Mouse (Mus musculus) small intestine, adult 2 months (tissue): ENCODE measurements around the gene Mtcl1. TPM values are rescaled to one million over a fixed set of nuclear protein-coding genes. Genes with fewer than 3 reads are reported as not detected.
A peak's percentile ranks its signal among the peaks of the same experiment; 100 is the strongest.

Experiments used
- H3K27ac ChIP-seq: fragments of 200-500 bp; 2 replicates; pipeline ENCODE4 v1.5.1; 2012; ENCODE audit warnings: low read depth, low read length, control low read depth, inconsistent platforms; ENCODE audit not compliant: insufficient read depth
- H3K27me3 ChIP-seq: fragments of 200-500 bp; 2 replicates; pipeline ENCODE4 v1.6.1; 2012; ENCODE audit warnings: mild to moderate bottlenecking, moderate library complexity, low read length, inconsistent platforms; ENCODE audit not compliant: control insufficient read depth, insufficient read depth
- H3K36me3 ChIP-seq: fragments of 200-500 bp; 2 replicates; pipeline ENCODE4 v1.6.1; 2012; ENCODE audit warnings: mild to moderate bottlenecking, low read length, control low read depth, inconsistent platforms; ENCODE audit not compliant: control insufficient read depth, insufficient read depth
- H3K4me1 ChIP-seq: fragments of 200-500 bp; 2 replicates; pipeline ENCODE4 v1.6.1; 2012; ENCODE audit warnings: low read length, inconsistent platforms, mixed read lengths; ENCODE audit not compliant: control insufficient read depth, insufficient read depth, insufficient read length
- H3K4me3 ChIP-seq: fragments of 200-500 bp; 2 replicates; pipeline ENCODE4 v1.5.1; 2012; ENCODE audit warnings: low read depth, mild to moderate bottlenecking, control low read depth, inconsistent platforms, low read length, moderate library complexity
- CTCF ChIP-seq: fragments of 200-500 bp; IDR thresholded peaks from 2 replicates; pipeline ENCODE4 v1.5.1; 2012; ENCODE audit warnings: low read depth, mild to moderate bottlenecking, control low read depth, inconsistent platforms, low read length, moderate library complexity, mixed read lengths; ENCODE audit not compliant: insufficient replicate concordance, insufficient read length; ENCODE audit errors: extremely low read depth
- POLR2A ChIP-seq: fragments of 200-500 bp; IDR thresholded peaks from 2 replicates; pipeline ENCODE4 v1.6.1; 2012; ENCODE audit warnings: low read depth, mild to moderate bottlenecking, control low read depth, inconsistent platforms, low read length, moderate library complexity
- WGBS: fragments of 180-500 bp; shearing (Covaris S2); methylation state at CpG from one replicate; pipeline ENCODE4 v1.1.7; 2018; 5-methylcytosine and 5-hydroxymethylcytosine counted together
- polyA plus RNA-seq: library from polyadenylated mRNA; depleted of rRNA; stranded (reverse); fragments of >200 nt; gene quantifications from 2 replicates; pipeline ENCODE4 v1.2.3, GENCODE M21; 2012

The Mtcl1 gene
- polyA plus RNA-seq, 1 experiment = 1.8 TPM

DNA sequence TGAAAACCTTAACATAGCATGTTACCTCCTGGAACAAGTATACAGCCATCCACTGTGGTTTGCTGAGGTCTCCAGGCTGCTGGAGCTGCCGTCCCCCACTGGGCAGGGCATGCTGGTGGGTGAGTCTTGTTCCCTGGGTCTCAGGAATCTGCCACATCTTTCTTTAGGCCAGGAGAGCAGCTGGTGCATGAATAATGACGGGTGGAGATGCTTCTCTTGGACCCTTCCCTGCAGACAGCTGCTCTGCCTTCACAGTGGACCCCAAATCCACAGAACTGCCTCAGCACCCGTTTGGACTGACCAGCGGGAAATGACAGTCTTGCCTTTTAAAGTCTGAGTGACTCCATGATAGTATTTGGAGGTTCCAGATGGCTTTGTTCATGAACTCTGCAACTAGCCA is 114.7 kb downstream of the Mtcl1 start:
- no peaks in the 10 kb centered on the region for H3K36me3 ChIP-seq
- no peak overlapping the region for H3K27ac ChIP-seq
- H3K4me1 ChIP-seq = no peaks in the 10 kb centered on the region
- H3K4me3 ChIP-seq = no peak overlapping the region
- TF ChIP-seq POLR2A = no peak
- TF ChIP-seq CTCF = no peak
- WGBS = 72% methylated on average over 4 of the region's 4 CpGs
- no peaks in the 10 kb centered on the region for H3K27me3 ChIP-seq

DNA sequence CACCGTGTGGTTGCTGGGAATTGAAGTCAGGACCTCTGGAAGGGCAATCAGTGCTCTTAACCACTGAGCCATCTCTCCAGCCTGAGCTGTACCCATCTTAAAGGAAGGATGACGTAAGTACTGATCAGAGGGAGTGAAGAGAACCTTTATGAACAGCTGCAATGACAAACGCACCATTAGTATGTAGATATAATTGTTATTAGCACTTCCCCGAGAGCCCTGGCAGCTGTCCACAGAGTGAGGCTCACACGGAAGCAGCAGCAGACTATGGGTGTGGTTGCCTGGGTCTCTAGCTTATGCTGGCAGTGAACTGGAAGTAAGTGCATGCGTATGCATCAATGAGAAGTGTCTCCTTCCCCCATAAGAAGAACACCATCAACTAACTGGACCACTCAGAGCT is 118.3 kb downstream of the Mtcl1 start:
- TF ChIP-seq CTCF = no peak
- no peak for TF ChIP-seq POLR2A
- Histone ChIP-seq H3K4me1 (no peaks in the 10 kb centered on the region), H3K4me3 (no peak overlapping the region), H3K27me3 (no peaks in the 10 kb centered on the region), H3K27ac (no peak overlapping the region), H3K36me3 (no peaks in the 10 kb centered on the region)
- WGBS = 22% methylated on average over 6 of the region's 6 CpGs

DNA sequence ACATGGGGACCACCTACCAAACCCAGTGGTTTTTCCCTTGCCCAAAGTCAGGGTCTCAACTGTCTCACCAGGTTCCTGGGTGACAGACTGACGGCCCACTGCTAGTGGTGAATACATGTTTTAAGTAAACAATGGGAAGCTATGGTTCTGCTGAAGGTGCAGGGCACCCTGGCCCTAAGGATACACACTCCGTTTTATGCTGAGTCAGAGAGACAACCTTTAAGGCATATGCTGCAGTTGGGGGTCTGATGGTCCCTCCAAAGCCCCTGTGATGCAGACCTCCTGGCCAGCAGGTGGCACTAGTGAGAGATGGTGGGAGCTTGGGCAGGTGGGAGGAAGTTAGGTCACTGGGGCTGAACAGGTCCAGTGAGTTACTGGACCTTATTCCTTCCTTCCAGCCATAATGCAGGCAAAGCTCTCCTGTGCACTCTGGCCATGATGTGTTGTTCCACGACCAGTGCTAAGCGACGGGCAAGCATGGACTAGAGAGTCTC is 123.0 kb downstream of the Mtcl1 start:
- WGBS = 90% methylated on average over 5 of the region's 5 CpGs
- TF ChIP-seq POLR2A (no peak), CTCF (peak; percentile 10; the same call in 1 of the 2 replicates)
- H3K4me1 ChIP-seq = no peaks in the 10 kb centered on the region
- no peaks in the 10 kb centered on the region for H3K36me3 ChIP-seq
- no peak overlapping the region for H3K4me3 ChIP-seq
- H3K27me3 ChIP-seq = no peaks in the 10 kb centered on the region
- H3K27ac ChIP-seq = no peak overlapping the region

DNA sequence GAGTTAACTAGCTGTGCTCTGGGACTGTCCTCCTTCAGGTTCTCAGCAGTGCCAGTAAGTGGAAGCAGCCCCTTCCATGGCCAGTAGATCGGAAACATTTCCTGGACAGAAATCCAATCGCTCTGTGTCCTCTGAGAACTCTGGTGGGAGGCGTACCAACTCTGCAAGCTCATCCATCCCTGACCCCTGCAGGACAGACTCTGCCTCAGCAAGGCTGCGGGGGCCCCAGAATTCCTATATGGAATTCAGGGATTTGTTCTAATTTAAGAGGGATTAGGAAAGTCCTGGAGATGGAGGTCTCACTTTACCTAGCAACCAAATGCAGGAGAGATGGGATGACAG is 123.4 kb downstream of the Mtcl1 start:
- H3K27ac ChIP-seq = no peak overlapping the region
- 81% methylated on average over 4 of the region's 4 CpGs for WGBS
- H3K36me3 ChIP-seq = no peaks in the 10 kb centered on the region
- TF ChIP-seq CTCF (no peak), POLR2A (no peak)
- H3K4me1 ChIP-seq = no peaks in the 10 kb centered on the region
- no peaks in the 10 kb centered on the region for H3K27me3 ChIP-seq
- no peak overlapping the region for H3K4me3 ChIP-seq

DNA sequence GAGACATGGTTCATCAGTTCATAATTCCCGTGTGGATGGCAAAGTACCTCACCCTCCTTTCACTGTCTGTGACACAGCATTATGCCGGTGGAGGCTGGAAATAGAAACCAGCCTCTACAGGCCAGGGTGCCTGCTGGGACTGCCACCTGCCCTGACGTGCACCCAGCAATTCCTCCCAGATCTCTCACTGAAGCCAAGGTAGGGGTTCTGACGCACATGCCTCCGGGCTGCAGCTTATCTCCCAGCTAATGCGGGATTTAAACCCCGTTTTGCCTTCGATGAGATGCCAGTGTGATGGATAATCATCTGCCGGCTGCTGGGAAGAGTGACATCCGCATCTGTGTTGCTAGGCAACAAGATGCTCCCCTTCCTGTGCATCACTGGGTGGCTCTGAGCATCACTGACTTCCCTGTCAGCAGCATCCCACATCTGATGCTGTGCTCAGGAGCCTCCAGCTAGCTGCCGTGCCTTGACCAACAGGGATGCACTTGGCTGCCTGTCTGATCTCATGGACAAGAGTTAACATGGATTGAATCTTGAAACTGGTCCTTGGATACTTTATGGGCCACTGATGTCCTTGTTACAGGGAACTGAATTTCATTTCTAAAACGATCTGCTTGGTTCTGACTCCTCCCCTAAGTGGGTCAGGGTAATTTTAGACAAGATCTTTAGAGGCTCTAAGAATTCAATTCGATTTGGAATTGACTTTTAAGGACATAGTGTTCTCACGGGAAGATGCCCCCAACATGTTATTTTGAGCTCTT is 123.9 kb downstream of the Mtcl1 start:
- Histone ChIP-seq H3K27me3 (no peaks in the 10 kb centered on the region), H3K36me3 (no peaks in the 10 kb centered on the region), H3K4me3 (no peak overlapping the region), H3K4me1 (no peaks in the 10 kb centered on the region), H3K27ac (no peak overlapping the region)
- TF ChIP-seq CTCF (no peak), POLR2A (no peak)
- WGBS = 53% methylated on average over 14 of the region's 14 CpGs

DNA sequence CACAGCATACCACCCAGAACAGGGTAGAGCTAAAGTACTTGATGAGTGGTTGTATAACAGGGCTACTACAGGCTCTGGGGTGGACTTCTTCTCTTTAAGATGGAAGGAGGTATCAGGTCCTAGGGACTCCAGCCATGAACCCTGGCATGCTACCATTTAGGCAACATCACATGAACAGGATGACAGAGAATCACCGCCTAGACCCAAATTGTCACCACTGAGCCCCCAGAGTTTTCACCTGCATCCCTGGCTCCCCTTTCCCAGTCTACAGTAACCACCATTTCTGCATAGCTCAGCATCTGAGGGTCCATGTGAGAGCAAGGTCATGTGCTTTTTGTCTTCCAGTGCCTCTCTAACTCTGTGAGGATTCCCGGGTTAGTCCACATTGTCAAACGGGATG is 124.7 kb downstream of the Mtcl1 start:
- Histone ChIP-seq H3K36me3 (no peaks in the 10 kb centered on the region), H3K4me1 (no peaks in the 10 kb centered on the region), H3K27ac (no peak overlapping the region), H3K4me3 (no peak overlapping the region), H3K27me3 (no peaks in the 10 kb centered on the region)
- TF ChIP-seq POLR2A (no peak), CTCF (no peak)
- WGBS = 71% methylated on average over 3 of the region's 3 CpGs

DNA sequence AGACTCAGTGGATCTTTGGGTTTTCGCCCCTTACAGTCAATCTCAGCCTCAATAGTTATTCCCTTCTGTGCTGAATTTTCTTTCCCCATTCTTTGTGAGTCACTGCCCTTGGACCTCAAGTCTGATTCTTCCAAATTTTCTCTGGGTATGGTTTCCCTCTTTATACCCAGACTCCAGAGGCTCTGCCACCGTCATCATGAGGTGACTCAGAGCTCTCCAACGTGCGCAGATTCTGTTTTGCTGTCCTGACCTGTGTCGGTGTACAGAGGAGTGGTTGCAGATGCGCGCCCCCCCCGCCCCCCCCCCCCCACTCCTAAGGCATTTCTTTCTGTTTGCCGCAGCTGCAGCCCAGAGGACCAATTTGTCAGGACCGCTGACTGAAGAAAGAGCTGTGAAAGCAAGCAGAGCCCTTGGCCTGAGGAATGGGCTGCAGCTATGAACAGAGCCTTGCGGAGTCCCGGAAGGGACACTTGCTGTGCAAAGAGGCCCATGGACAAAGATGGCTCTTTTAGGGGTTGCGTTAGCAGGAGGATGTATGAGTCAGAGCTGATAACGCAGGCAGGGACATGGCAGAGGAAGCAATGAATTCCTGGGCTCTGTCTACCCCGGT is 126.8 kb downstream of the Mtcl1 start:
- Histone ChIP-seq H3K36me3 (no peaks in the 10 kb centered on the region), H3K27me3 (no peaks in the 10 kb centered on the region), H3K4me3 (no peak overlapping the region), H3K27ac (no peak overlapping the region), H3K4me1 (peaks cover 1% of the 10 kb centered on the region; the same call in 1 of the 2 replicates)
- WGBS = 56% methylated on average over 15 of the region's 15 CpGs
- TF ChIP-seq POLR2A (no peak), CTCF (no peak)

DNA sequence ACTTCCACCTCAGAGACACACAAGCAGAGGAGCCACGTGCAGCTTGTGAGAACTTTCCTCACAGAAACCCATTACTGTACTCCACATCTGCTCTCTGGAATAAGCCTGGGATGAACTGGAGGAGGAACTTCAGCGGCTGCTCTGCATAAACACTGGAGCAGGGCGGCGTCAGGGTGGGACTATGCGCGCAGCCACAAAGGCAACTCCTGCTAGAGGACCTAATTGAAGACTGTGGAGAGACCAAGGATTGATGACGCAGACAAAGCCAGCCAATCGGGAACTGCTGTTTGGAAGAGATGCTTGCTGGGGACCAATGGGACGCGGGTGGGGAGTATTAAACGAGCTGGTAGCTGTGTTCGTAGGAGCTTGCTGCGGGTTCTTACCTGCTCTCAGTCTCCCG is 127.6 kb downstream of the Mtcl1 start:
- Histone ChIP-seq H3K27ac (no peak overlapping the region), H3K36me3 (no peaks in the 10 kb centered on the region), H3K27me3 (no peaks in the 10 kb centered on the region), H3K4me3 (no peak overlapping the region), H3K4me1 (peaks cover 3% of the 10 kb centered on the region; the same call in 1 of the 2 replicates)
- TF ChIP-seq CTCF = no peak
- no peak for TF ChIP-seq POLR2A
- 72% methylated on average over 14 of the region's 14 CpGs for WGBS
